In genomic region chr11:103171286-103171620, GRCm38 (mm10) we compare ENCODE assay signal across 9 mouse cellular contexts. TPM values are rescaled to one million over a fixed set of nuclear protein-coding genes. Genes with fewer than 3 reads are reported as not detected.
DNase-seq lines count a peak whose midpoint lies in the region; ATAC-seq and TF ChIP-seq lines count a peak whose summit lies in the region.
"Had no signal": no experiment of that assay in that cellular context is flagged by ENCODE, and none has a peak within 500 bp of the region (broad histone marks: within the 10 kb centered on the region; RNA-seq: fewer than 3 reads in every experiment).

No protein-coding gene starts in this region.

- H3K4me1 ChIP-seq in heart, embryonic 10.5 days, result peaks cover 45% of the 10 kb centered on the region
- H3K4me1 ChIP-seq in ES-E14 (ENCODE audit: control insufficient read depth in 2 of 2, insufficient read depth in 2 of 2, low read length in 2 of 2, poor library complexity in 1 of 2), result peaks cover 11 to 21% of the 10 kb centered on the region in 2 experiments; a peak in 3 of 4 replicates
- peaks cover 21% of the 10 kb centered on the region for H3K4me1 ChIP-seq in heart, embryonic 16.5 days (ENCODE audit: control insufficient read depth, insufficient read depth, low read length)
- H3K4me1 ChIP-seq in midbrain, embryonic 10.5 days, result peaks cover 19% of the 10 kb centered on the region

- no peaks in the 10 kb centered on the region for H3K9me3 ChIP-seq in heart, embryonic 10.5 days
- H3K9me3 ChIP-seq in ES-E14 (ENCODE audit: control insufficient read depth, insufficient read depth, low read depth, low read length), result no peaks in the 10 kb centered on the region
- no peaks in the 10 kb centered on the region for H3K9me3 ChIP-seq in heart, embryonic 16.5 days (replicated peaks; ENCODE audit: control insufficient read depth, low read length)
- no peaks in the 10 kb centered on the region for H3K9me3 ChIP-seq in midbrain, embryonic 10.5 days (replicated peaks)

- in situ Hi-C loops in ES-E14 (cut with MboI; ENCODE audit: low sequenced_read_pairs in 2 of 2, unreplicated experiment in 2 of 2), result no loop called here

- no peak for DNase-seq in heart, embryonic 10.5 days (ENCODE audit: low spot score)
- DNase-seq in heart, adult 9 months (ENCODE audit: low spot score in 2 of 2), result no peak
- no peak for DNase-seq in ES-E14 (ENCODE audit: low read depth, low spot score)
- peak; percentile 32 for DNase-seq in midbrain, embryonic 10.5 days (ENCODE audit: low spot score)
- no peak for DNase-seq in urinary bladder, postnatal 25 days (ENCODE audit: low spot score)
- DNase-seq in ovary, postnatal 14 days (ENCODE audit: low spot score), result no peak
- no peak for DNase-seq in layer of hippocampus, adult 9-10 months (ENCODE audit: low spot score)

- 0 out of 2 replicates have a peak, but pooled peaks have one; percentile 1 for ATAC-seq in heart, embryonic 16.5 days (replicated peaks; ENCODE audit: extremely low read depth, insufficient read depth, low FRiP score)

- peak overlapping the region; percentile 83 for H3K27ac ChIP-seq in heart, embryonic 10.5 days
- H3K27ac ChIP-seq in ES-E14 (ENCODE audit: insufficient read depth, low read depth, low read length, poor library complexity, severe bottlenecking), result no peak overlapping the region
- H3K27ac ChIP-seq in heart, embryonic 16.5 days (ENCODE audit: low read length), result peak overlapping the region; percentile 50
- peak overlapping the region; percentile 72 for H3K27ac ChIP-seq in midbrain, embryonic 10.5 days (replicated peaks)

- no peaks in the 10 kb centered on the region for H3K36me3 ChIP-seq in heart, embryonic 10.5 days
- no peaks in the 10 kb centered on the region for H3K36me3 ChIP-seq in ES-E14 (ENCODE audit: control insufficient read depth, insufficient read depth, low read length, poor library complexity, severe bottlenecking)
- H3K36me3 ChIP-seq in heart, embryonic 16.5 days (ENCODE audit: control insufficient read depth, insufficient read depth), result no peaks in the 10 kb centered on the region
- H3K36me3 ChIP-seq in midbrain, embryonic 10.5 days, result no peaks in the 10 kb centered on the region
- H3K36me3 ChIP-seq: G1E had no signal

- peak overlapping the region; percentile 97 for H3K4me2 ChIP-seq in heart, embryonic 16.5 days (ENCODE audit: low read depth, low read length)

- H3K9ac ChIP-seq in ES-E14 (ENCODE audit: insufficient read depth, low read depth, low read length, poor library complexity, severe bottlenecking), result peak overlapping the region; percentile 65
- peak overlapping the region; percentile 83 for H3K9ac ChIP-seq in heart, embryonic 16.5 days (ENCODE audit: low read length)

- peaks cover 80% of the 10 kb centered on the region for H3K27me3 ChIP-seq in heart, embryonic 10.5 days (ENCODE audit: insufficient read depth, poor library complexity, severe bottlenecking)
- H3K27me3 ChIP-seq in heart, embryonic 16.5 days (ENCODE audit: control insufficient read depth, insufficient read depth, low read length), result peaks cover 18% of the 10 kb centered on the region
- H3K27me3 ChIP-seq in midbrain, embryonic 10.5 days (ENCODE audit: low read depth, poor library complexity, severe bottlenecking), result peaks cover 64% of the 10 kb centered on the region

- 2% methylated on average over 20 of the region's 23 CpGs for WGBS in heart, embryonic 10.5 days
- WGBS in heart, embryonic 16.5 days, result 2% methylated on average over 23 of the region's 23 CpGs
- 5% methylated on average over 23 of the region's 23 CpGs for WGBS in midbrain, embryonic 10.5 days

- H3K4me3 ChIP-seq in heart, embryonic 10.5 days, result peak overlapping the region; percentile 77
- H3K4me3 ChIP-seq in ES-E14 (ENCODE audit: insufficient read depth in 1 of 2, low read depth in 1 of 2, low read length in 2 of 2, poor library complexity in 1 of 2, severe bottlenecking in 1 of 2), result peak overlapping the region; percentile 64 to 70
- H3K4me3 ChIP-seq in heart, embryonic 16.5 days (ENCODE audit: low read length), result peak overlapping the region; percentile 69
- peak overlapping the region; percentile 77 for H3K4me3 ChIP-seq in midbrain, embryonic 10.5 days

TF ChIP-seq in ES-E14, 5 proteins besides CTCF, POLR2A, EP300 and RAD21:
- TF ChIP-seq HCFC1 (IDR thresholded peaks at IDR 0.05; ENCODE audit: borderline replicate concordance, insufficient read depth, low read length) (no peak), ZNF384 (IDR thresholded peaks at IDR 0.05; ENCODE audit: low read depth, low read length) (no peak), MAFK (IDR thresholded peaks at IDR 0.05; ENCODE audit: insufficient read depth, low read depth, low read length) (no peak), ZC3H11A (IDR thresholded peaks at IDR 0.05; ENCODE audit: borderline replicate concordance, low read depth, low read length) (no peak), CHD2 (IDR thresholded peaks at IDR 0.05; ENCODE audit: low read depth, low read length) (no peak)

RNA-seq across cellular contexts. Expression of gene Fmnl1, which starts 0.3 kb away (rescaled TPM):
- 0.92 and 1.2 TPM in 2 replicates for polyA plus RNA-seq in heart, embryonic 10.5 days (2016; fragmentation: Nextera tagmentation; extraction: Ambion mirVana)
- 0.94 and 1.9 TPM in 2 replicates for total RNA-seq in ES-E14 (2012; rRNA removed)
- polyA plus RNA-seq in heart, embryonic 16.5 days (2015; fragmentation: Nextera tagmentation; extraction: Ambion mirVana), result 4.0 and 7.6 TPM in 2 replicates
- 1.1 and 1.2 TPM in 2 replicates for polyA plus RNA-seq in midbrain, embryonic 10.5 days (2016; fragmentation: Nextera tagmentation; extraction: Ambion mirVana)
- total RNA-seq: G1E had no signal

RNA-seq across cellular contexts. Expression of gene 1700023F06Rik, which starts 37.1 kb away (rescaled TPM):
- 0.35 TPM in 1 of 2 replicates, not detected in the other for polyA plus RNA-seq in heart, embryonic 10.5 days (2016; fragmentation: Nextera tagmentation; extraction: Ambion mirVana)
- total RNA-seq in ES-E14 (2012; rRNA removed), result 0.26 TPM in 1 of 2 replicates, not detected in the other
- polyA plus RNA-seq in heart, embryonic 16.5 days (2015; fragmentation: Nextera tagmentation; extraction: Ambion mirVana), result 0.17 and 0.25 TPM in 2 replicates
- 0.10 and 0.11 TPM in 2 replicates for polyA plus RNA-seq in midbrain, embryonic 10.5 days (2016; fragmentation: Nextera tagmentation; extraction: Ambion mirVana)
- total RNA-seq: G1E had no signal
- polyA plus RNA-seq: G1E had no signal

RNA-seq across cellular contexts. Expression of gene Hexim2, which starts 39.0 kb away (rescaled TPM):
- 6.5 and 7.9 TPM in 2 replicates for polyA plus RNA-seq in heart, embryonic 10.5 days (2016; fragmentation: Nextera tagmentation; extraction: Ambion mirVana)
- 8.5 and 9.7 TPM in 2 replicates for total RNA-seq in ES-E14 (2012; rRNA removed)
- polyA plus RNA-seq in heart, embryonic 16.5 days (2015; fragmentation: Nextera tagmentation; extraction: Ambion mirVana), result 6.1 and 7.4 TPM in 2 replicates
- 7.8 and 8.2 TPM in 2 replicates for polyA plus RNA-seq in midbrain, embryonic 10.5 days (2016; fragmentation: Nextera tagmentation; extraction: Ambion mirVana)

RNA-seq across cellular contexts. Expression of gene Spata32, which starts 47.0 kb away (rescaled TPM):
- polyA plus RNA-seq in heart, embryonic 10.5 days (2016; fragmentation: Nextera tagmentation; extraction: Ambion mirVana), result not detected in 2 replicates
- not detected in 2 replicates for total RNA-seq in ES-E14 (2012; rRNA removed)
- polyA plus RNA-seq in heart, embryonic 16.5 days (2015; fragmentation: Nextera tagmentation; extraction: Ambion mirVana), result not detected in 2 replicates
- polyA plus RNA-seq in midbrain, embryonic 10.5 days (2016; fragmentation: Nextera tagmentation; extraction: Ambion mirVana), result not detected in 2 replicates
- polyA plus RNA-seq: G1E had no signal

RNA-seq across cellular contexts. Expression of gene Hexim1, which starts 55.2 kb away (rescaled TPM):
- polyA plus RNA-seq in heart, embryonic 10.5 days (2016; fragmentation: Nextera tagmentation; extraction: Ambion mirVana), result 1.8 and 2.8 TPM in 2 replicates
- 20.0 and 29.1 TPM in 2 replicates for total RNA-seq in ES-E14 (2012; rRNA removed)
- polyA plus RNA-seq in heart, embryonic 16.5 days (2015; fragmentation: Nextera tagmentation; extraction: Ambion mirVana), result 2.9 TPM in 2 replicates
- polyA plus RNA-seq in midbrain, embryonic 10.5 days (2016; fragmentation: Nextera tagmentation; extraction: Ambion mirVana), result 2.3 and 2.7 TPM in 2 replicates
